Mouse (Mus musculus) macrophage (primary cell): ENCODE results near the gene Gpm6b. TPM values are rescaled to one million over a fixed set of nuclear protein-coding genes. Genes with fewer than 3 reads are reported as not detected.

Experiments
- H3K27ac ChIP-seq: fragments of 350-480 bp; formaldehyde crosslinking; 2 replicates; pipeline ENCODE4 v1.9.0; 2021
- H3K36me3 ChIP-seq: fragments of 350-480 bp; formaldehyde crosslinking; 2 replicates; pipeline ENCODE4 v1.9.0; 2021; ENCODE audit errors: inconsistent target
- H3K4me3 ChIP-seq: fragments of 350-480 bp; formaldehyde crosslinking; 2 replicates; pipeline ENCODE4 v1.9.0; 2021; ENCODE audit errors: inconsistent target
- H3K79me2 ChIP-seq: fragments of 350-480 bp; formaldehyde crosslinking; 2 replicates; pipeline ENCODE4 v1.9.0; 2021; ENCODE audit errors: inconsistent target
- WGBS: methylation state at CpG from one replicate; pipeline ENCODE4 v1.1.7; 2026; ENCODE audit warnings: inconsistent platforms; ENCODE audit not compliant: missing documents; 5-methylcytosine and 5-hydroxymethylcytosine counted together
- polyA plus RNA-seq: library from polyadenylated mRNA; stranded (reverse); fragments of 250-400 nt; gene quantifications from 3 replicates; pipeline ENCODE4 v1.2.4, GENCODE M21; 2018; ENCODE audit warnings: inconsistent platforms

The Gpm6b gene
- polyA plus RNA-seq, 1 experiment from 2014 or later, result 0.03 TPM

- H3K36me3 ChIP-seq, result no peaks in the 10 kb centered on the region
- no peak overlapping the region for H3K27ac ChIP-seq
- H3K79me2 ChIP-seq, result no peaks in the 10 kb centered on the region
- H3K4me3 ChIP-seq, result no peak overlapping the region
- WGBS, result 72% methylated on average over 2 of the region's 2 CpGs
These were observed 120.2 kb downstream of the Gpm6b start for GRCm38 (mm10) chrX:166358955-166359354.

- 86% methylated on average over 2 of the region's 2 CpGs for WGBS
- no peak overlapping the region for H3K4me3 ChIP-seq
- no peaks in the 10 kb centered on the region for H3K79me2 ChIP-seq
- H3K36me3 ChIP-seq, result no peaks in the 10 kb centered on the region
- no peak overlapping the region for H3K27ac ChIP-seq
These were observed 121.3 kb downstream of the Gpm6b start for GRCm38 (mm10) chrX:166359927-166360440.

GRCm38 (mm10) chrX:166360455-166360854, 121.7 kb downstream of the Gpm6b start:
- H3K79me2 ChIP-seq, result no peaks in the 10 kb centered on the region
- H3K27ac ChIP-seq, result no peak overlapping the region
- no peaks in the 10 kb centered on the region for H3K36me3 ChIP-seq
- H3K4me3 ChIP-seq, result no peak overlapping the region
- WGBS, result 41% methylated on average over 4 of the region's 4 CpGs

GRCm38 (mm10) chrX:166365458-166366213, 126.9 kb downstream of the Gpm6b start:
- no peaks in the 10 kb centered on the region for H3K36me3 ChIP-seq
- no peak overlapping the region for H3K27ac ChIP-seq
- no peak overlapping the region for H3K4me3 ChIP-seq
- no peaks in the 10 kb centered on the region for H3K79me2 ChIP-seq
- 86% methylated on average over 8 of the region's 8 CpGs for WGBS

GRCm38 (mm10) chrX:166376681-166377328, 138.1 kb downstream of the Gpm6b start:
- 42% methylated on average over 8 of the region's 9 CpGs for whole genome bisulfite sequencing
- Histone ChIP-seq H3K4me3 (no peak overlapping the region), H3K79me2 (no peaks in the 10 kb centered on the region), H3K36me3 (no peaks in the 10 kb centered on the region), H3K27ac (no peak overlapping the region)

- Histone ChIP-seq H3K4me3 (no peak overlapping the region), H3K36me3 (no peaks in the 10 kb centered on the region), H3K79me2 (no peaks in the 10 kb centered on the region), H3K27ac (no peak overlapping the region)
- WGBS, result 90% methylated on average over 5 of the region's 5 CpGs
These were observed 139.9 kb downstream of the Gpm6b start for GRCm38 (mm10) chrX:166378652-166379051.

- Histone ChIP-seq H3K27ac (no peak overlapping the region), H3K36me3 (no peaks in the 10 kb centered on the region), H3K4me3 (no peak overlapping the region), H3K79me2 (no peaks in the 10 kb centered on the region)
- WGBS, result 94% methylated on average over 2 of the region's 2 CpGs
These were observed 144.9 kb downstream of the Gpm6b start for GRCm38 (mm10) chrX:166383606-166384005.

GRCm38 (mm10) chrX:166384935-166385334, 146.2 kb downstream of the Gpm6b start:
- Histone ChIP-seq H3K4me3 (no peak overlapping the region), H3K36me3 (no peaks in the 10 kb centered on the region), H3K79me2 (no peaks in the 10 kb centered on the region), H3K27ac (no peak overlapping the region)
- 94% methylated on average over 3 of the region's 3 CpGs for WGBS

GRCm38 (mm10) chrX:166386656-166387055, 147.9 kb downstream of the Gpm6b start:
- no peaks in the 10 kb centered on the region for H3K79me2 ChIP-seq

GRCm38 (mm10) chrX:166393753-166394152, 155.0 kb downstream of the Gpm6b start:
- Histone ChIP-seq H3K4me3 (no peak overlapping the region), H3K79me2 (no peaks in the 10 kb centered on the region), H3K36me3 (no peaks in the 10 kb centered on the region), H3K27ac (no peak overlapping the region)
- 83% methylated on average over 1 of the region's 1 CpGs for WGBS

More at GRCm38 (mm10) chrX:166386656-166387055, 147.9 kb downstream of the Gpm6b start:
- H3K27ac ChIP-seq, result no peak overlapping the region
- H3K4me3 ChIP-seq, result no peak overlapping the region
- H3K36me3 ChIP-seq, result no peaks in the 10 kb centered on the region
- WGBS, result 100% methylated on average over 5 of the region's 6 CpGs

GRCm38 (mm10) chrX:166407865-166408264, 169.2 kb downstream of the Gpm6b start:
- Histone ChIP-seq H3K27ac (no peak overlapping the region), H3K79me2 (no peaks in the 10 kb centered on the region), H3K36me3 (no peaks in the 10 kb centered on the region), H3K4me3 (no peak overlapping the region)

GRCm38 (mm10) chrX:166416196-166416595, 177.5 kb downstream of the Gpm6b start:
- no CpG with 5 or more reads among the region's 6 CpGs for WGBS
- Histone ChIP-seq H3K79me2 (no peaks in the 10 kb centered on the region), H3K4me3 (no peak overlapping the region), H3K36me3 (no peaks in the 10 kb centered on the region), H3K27ac (no peak overlapping the region)

GRCm38 (mm10) chrX:166434812-166435211, 196.1 kb downstream of the Gpm6b start:
- no peaks in the 10 kb centered on the region for H3K36me3 ChIP-seq
- no peak overlapping the region for H3K27ac ChIP-seq
- WGBS, result 100% methylated on average over 2 of the region's 2 CpGs
- no peaks in the 10 kb centered on the region for H3K79me2 ChIP-seq
- no peak overlapping the region for H3K4me3 ChIP-seq
